Mouse (Mus musculus): ENCODE results near the gene Trpv1.

DNA sequence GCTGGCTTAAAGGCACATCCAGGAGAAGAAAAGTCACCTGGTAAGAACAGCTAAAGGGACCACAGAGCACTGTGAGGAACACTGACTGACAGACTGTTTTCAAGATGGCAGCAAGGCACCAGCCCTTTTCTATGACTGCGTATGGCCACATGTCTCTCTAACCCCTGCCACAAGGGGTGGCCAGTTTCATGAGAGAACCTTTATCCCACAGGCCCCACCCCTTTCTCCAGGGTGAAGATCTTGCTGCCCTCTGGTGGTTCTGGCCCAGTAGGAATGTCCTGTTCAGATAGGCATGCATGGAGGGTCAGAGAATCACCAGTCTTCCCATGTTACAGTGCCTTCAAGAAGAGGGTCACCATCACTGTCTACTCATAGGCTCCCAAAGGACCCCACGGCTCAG is 10.1 kb upstream of the Trpv1 start:
- TF ChIP-seq CTCF (IDR thresholded peaks at IDR 0.05) (peak; percentile 71), POLR2A (IDR thresholded peaks at IDR 0.05; ENCODE audit: insufficient read depth, low read depth, low read length) (no peak), EP300 (IDR thresholded peaks at IDR 0.05; ENCODE audit: insufficient read depth, low read depth, low read length) (no peak)
